Mouse (Mus musculus): Measurements from ENCODE around the gene Desi2. TPM values are rescaled to one million over a fixed set of nuclear protein-coding genes. Genes with fewer than 3 reads are reported as not detected.

The Desi2 gene
- total RNA-seq, 1 experiment from 2014 or later = 22.0 TPM

Other genes starting within 250 kb of the Desi2 start
- gene Catspere2, start 204.0 kb upstream of the Desi2 start, total RNA-seq (2017) = not detected in 2 replicates
- gene Cox20, start 131.7 kb downstream of the Desi2 start, total RNA-seq (2017) = 153 and 199 TPM in 2 replicates
- 575 and 606 TPM in 2 replicates for gene Hnrnpu, start 150.4 kb downstream of the Desi2 start, total RNA-seq (2017)
- gene Efcab2, start 218.7 kb downstream of the Desi2 start, total RNA-seq (2017) = 5.2 and 5.8 TPM in 2 replicates

Measured in hematopoietic stem cell, adult 5-6 weeks (primary cell).